Mouse (Mus musculus): Measurements from ENCODE around the gene Ascl4. TPM values are rescaled to one million over a fixed set of nuclear protein-coding genes. Genes with fewer than 3 reads are reported as not detected.

Gene Ascl4
- polyA plus RNA-seq, 1 experiment = 1.3 TPM

DNA sequence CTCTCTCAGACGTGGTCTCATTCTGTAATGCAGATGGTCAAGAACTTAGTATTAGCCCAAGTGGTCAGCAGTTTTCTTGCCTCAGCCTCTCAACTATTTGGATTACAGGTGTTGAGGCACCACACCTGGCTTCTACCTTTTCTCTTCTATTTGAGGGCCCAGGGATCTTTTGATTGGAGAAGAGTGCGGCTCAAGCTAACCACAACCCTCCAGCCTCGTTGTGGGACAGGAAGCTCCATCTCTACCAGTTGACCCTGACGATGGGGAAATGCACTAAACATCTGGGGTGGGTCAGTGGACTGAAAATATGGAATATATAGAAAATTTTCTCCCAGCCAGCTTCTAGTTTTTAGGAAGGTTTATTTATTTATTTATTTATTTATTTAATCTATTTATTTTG, 64.9 kb downstream of the Ascl4 start:
- H3K4me3 ChIP-seq (replicated peaks; ENCODE audit: control insufficient read depth, low read depth, low read length) = no peak overlapping the region
- no peak overlapping the region for H3K27ac ChIP-seq (ENCODE audit: control insufficient read depth, insufficient read depth, low read depth, low read length, poor library complexity)
- H3K4me1 ChIP-seq (ENCODE audit: control insufficient read depth, insufficient read depth, low read length) = no peaks in the 10 kb centered on the region
- 8% methylated on average over 4 of the region's 4 CpGs for WGBS
- no peak for TF ChIP-seq CTCF (IDR thresholded peaks at IDR 0.05; ENCODE audit: control insufficient read depth, insufficient read depth, low read length)
- TF ChIP-seq POLR2A (IDR thresholded peaks at IDR 0.05; ENCODE audit: borderline replicate concordance, control insufficient read depth, low read depth, low read length) = no peak

DNA sequence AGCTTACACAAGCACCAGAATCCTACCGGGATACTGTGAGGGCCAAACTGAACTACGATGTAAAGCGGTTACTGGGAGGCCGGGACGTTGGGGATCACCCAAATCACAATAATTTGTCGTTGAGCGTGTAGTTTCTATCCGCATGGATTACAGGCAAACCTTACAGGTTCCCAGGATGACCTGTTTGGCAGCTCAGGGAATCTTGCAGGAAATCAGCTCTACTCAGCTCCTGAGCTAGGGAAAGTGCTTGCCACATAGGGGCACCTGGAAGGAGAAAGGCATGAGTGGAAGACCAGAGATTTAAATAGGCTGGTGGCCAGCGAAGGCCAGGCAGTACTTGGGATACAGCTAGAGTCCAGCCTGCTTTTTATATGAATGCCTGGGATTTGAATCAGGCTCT, 66.4 kb downstream of the Ascl4 start:
- 82% methylated on average over 9 of the region's 9 CpGs for WGBS
- H3K4me3 ChIP-seq (replicated peaks; ENCODE audit: control insufficient read depth, low read depth, low read length) = no peak overlapping the region
- H3K27ac ChIP-seq (ENCODE audit: control insufficient read depth, insufficient read depth, low read depth, low read length, poor library complexity) = no peak overlapping the region
- TF ChIP-seq CTCF (IDR thresholded peaks at IDR 0.05; ENCODE audit: control insufficient read depth, insufficient read depth, low read length) = no peak
- TF ChIP-seq POLR2A (IDR thresholded peaks at IDR 0.05; ENCODE audit: borderline replicate concordance, control insufficient read depth, low read depth, low read length) = no peak
- no peaks in the 10 kb centered on the region for H3K4me1 ChIP-seq (ENCODE audit: control insufficient read depth, insufficient read depth, low read length)

DNA sequence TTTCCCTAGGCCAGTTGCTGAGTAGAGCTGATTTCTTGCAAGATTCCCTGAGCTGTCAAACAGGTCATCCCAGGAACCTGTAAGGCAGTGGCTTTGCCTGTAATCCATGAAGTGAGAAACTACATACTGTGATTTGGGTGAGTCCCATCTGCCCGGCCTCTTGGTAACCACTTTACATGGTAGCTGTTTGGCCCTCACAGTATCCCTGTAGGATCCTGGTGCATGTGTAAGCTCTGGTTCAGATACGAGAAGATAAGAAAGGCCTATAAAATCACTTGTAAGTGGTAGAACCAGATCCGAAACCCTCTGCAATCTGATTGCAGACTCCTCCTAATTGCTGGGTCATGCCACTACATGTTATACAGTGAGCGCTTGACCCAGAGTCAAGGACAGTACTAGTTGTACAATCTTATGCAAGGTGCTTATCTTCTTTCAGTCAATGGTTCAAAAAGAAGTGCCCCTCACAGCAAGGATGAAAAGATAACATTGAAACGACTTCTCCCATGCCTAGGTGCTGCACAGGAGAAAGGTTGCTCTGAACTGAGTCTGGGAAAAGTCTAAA, 67.1 kb downstream of the Ascl4 start:
- Histone ChIP-seq H3K4me1 (ENCODE audit: control insufficient read depth, insufficient read depth, low read length) (no peaks in the 10 kb centered on the region), H3K27ac (ENCODE audit: control insufficient read depth, insufficient read depth, low read depth, low read length, poor library complexity) (no peak overlapping the region), H3K4me3 (replicated peaks; ENCODE audit: control insufficient read depth, low read depth, low read length) (no peak overlapping the region)
- TF ChIP-seq POLR2A (IDR thresholded peaks at IDR 0.05; ENCODE audit: borderline replicate concordance, control insufficient read depth, low read depth, low read length) = no peak
- TF ChIP-seq CTCF (IDR thresholded peaks at IDR 0.05; ENCODE audit: control insufficient read depth, insufficient read depth, low read length) = no peak
- WGBS = 70% methylated on average over 5 of the region's 5 CpGs

Other genes starting within 250 kb of the Ascl4 start
- gene Pwp1, start 98.2 kb upstream of the Ascl4 start, polyA plus RNA-seq (2011; ENCODE audit: insufficient read depth, insufficient read length, low replicate concordance, missing spikeins) = 19.2 and 22.5 TPM in 2 replicates
- 7.2 and 11.7 TPM in 2 replicates for gene Prdm4, start 10.5 kb upstream of the Ascl4 start, polyA plus RNA-seq (2011; ENCODE audit: insufficient read depth, insufficient read length, low replicate concordance, missing spikeins)
- 44.0 and 60.7 TPM in 2 replicates for gene Rtcb, start 30.1 kb downstream of the Ascl4 start, polyA plus RNA-seq (2011; ENCODE audit: insufficient read depth, insufficient read length, low replicate concordance, missing spikeins)
- 0.75 TPM in 1 of 2 replicates, not detected in the other for gene Bpifc, start 84.2 kb downstream of the Ascl4 start, polyA plus RNA-seq (2011; ENCODE audit: insufficient read depth, insufficient read length, low replicate concordance, missing spikeins)
- 72.4 and 103 TPM in 2 replicates for gene Fbxo7, start 94.3 kb downstream of the Ascl4 start, polyA plus RNA-seq (2011; ENCODE audit: insufficient read depth, insufficient read length, low replicate concordance, missing spikeins)